Mouse (Mus musculus): ENCODE results near the gene S1pr4. TPM values are rescaled to one million over a fixed set of nuclear protein-coding genes. Genes with fewer than 3 reads are reported as not detected.
A peak's percentile ranks its signal among the peaks of the same experiment; 100 is the strongest.

S1pr4 gene
- polyA plus RNA-seq, 1 experiment from 2014 or later, result 1.1 TPM

- H3K9ac ChIP-seq, result no peak overlapping the region
- no peak overlapping the region for H3K4me2 ChIP-seq (replicated peaks)
- H3K36me3 ChIP-seq, result no peaks in the 10 kb centered on the region
- no peak for ATAC-seq
- H3K4me3 ChIP-seq (replicated peaks), result no peak overlapping the region
- H3K27me3 ChIP-seq (replicated peaks), result peaks cover 70% of the 10 kb centered on the region
- H3K9me3 ChIP-seq, result no peaks in the 10 kb centered on the region
- no peak overlapping the region for H3K27ac ChIP-seq
- peaks cover 7% of the 10 kb centered on the region; the same call in 1 of the 2 replicates for H3K4me1 ChIP-seq (replicated peaks)
- WGBS, result 85% methylated on average over 16 of the region's 16 CpGs
These were observed 32.2 kb downstream of the S1pr4 start for GRCm38 (mm10) chr10:81467670-81468235.

DNA sequence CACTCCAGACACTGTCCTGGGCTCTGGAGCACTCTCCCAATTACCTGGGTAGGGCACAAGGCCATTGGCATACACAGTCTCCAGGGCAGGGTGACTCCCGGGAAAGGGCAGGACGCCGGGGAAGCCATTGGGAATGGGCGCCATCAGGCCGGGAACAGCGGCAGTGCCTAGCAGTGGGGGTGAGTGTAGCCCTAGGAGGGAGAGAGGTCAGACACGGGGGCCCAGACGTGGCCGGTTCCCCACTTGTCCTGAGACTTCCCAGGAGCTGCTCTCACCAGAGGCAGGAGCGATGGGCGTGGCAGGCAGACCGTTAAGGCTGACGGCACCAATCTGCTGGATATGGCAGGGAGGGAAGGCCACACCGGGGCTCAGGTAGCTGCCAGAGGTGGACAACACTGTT lies 33.1 kb downstream of the S1pr4 start:
- Histone ChIP-seq H3K4me1 (replicated peaks) (peaks cover 7% of the 10 kb centered on the region; the same call in 1 of the 2 replicates), H3K4me2 (replicated peaks) (no peak overlapping the region), H3K27me3 (replicated peaks) (peaks cover 71% of the 10 kb centered on the region), H3K9me3 (no peaks in the 10 kb centered on the region), H3K36me3 (no peaks in the 10 kb centered on the region), H3K4me3 (replicated peaks) (no peak overlapping the region), H3K27ac (no peak overlapping the region), H3K9ac (no peak overlapping the region)
- 56% methylated on average over 14 of the region's 14 CpGs for WGBS
- no peak for ATAC-seq

DNA sequence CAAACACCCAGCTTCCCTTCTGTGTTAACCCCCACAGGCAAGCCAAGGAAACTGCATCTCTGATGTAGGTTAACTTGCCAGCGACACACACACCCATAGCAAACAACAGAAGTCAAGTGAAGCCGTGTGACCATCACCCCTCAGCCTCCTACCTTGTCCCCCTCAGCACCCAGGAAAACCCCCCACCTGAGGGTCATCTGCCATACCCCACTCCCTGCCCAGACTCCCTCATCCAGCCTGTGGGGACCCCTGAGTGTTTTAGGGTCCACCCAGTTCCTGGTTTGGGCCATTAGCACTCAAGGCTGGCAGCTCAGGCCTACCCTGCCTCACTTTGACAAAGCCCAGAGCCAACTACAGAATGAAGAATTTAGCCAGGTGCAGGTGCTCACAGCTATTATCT lies 33.9 kb downstream of the S1pr4 start:
- WGBS, result 71% methylated on average over 2 of the region's 2 CpGs
- Histone ChIP-seq H3K4me3 (replicated peaks) (no peak overlapping the region), H3K4me1 (replicated peaks) (peaks cover 7% of the 10 kb centered on the region; the same call in 1 of the 2 replicates), H3K9me3 (no peaks in the 10 kb centered on the region), H3K27ac (no peak overlapping the region), H3K9ac (no peak overlapping the region), H3K27me3 (replicated peaks) (peaks cover 72% of the 10 kb centered on the region), H3K36me3 (no peaks in the 10 kb centered on the region), H3K4me2 (replicated peaks) (no peak overlapping the region)
- ATAC-seq, result no peak

DNA sequence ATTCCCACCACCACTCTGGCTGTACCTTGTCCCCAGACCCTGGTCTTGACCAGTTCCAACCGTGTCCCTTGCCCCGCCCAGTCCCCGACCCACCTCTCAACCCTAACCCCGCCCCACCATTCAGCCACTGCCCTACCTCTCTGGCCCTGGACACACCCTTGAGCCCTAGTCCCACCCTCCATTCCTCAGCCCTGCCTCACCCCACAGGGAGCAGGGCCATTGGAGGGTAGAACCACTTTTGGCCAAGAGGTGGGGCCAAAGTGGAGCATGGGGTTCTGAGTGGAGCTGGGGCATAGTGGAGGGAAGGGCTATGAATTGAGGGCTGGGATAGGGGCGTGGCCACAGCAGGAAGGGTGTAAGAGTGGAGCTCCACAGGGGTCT lies 34.7 kb downstream of the S1pr4 start:
- H3K27ac ChIP-seq, result no peak overlapping the region
- H3K4me3 ChIP-seq (replicated peaks), result no peak overlapping the region
- H3K4me2 ChIP-seq (replicated peaks), result peak overlapping the region; percentile 59
- no peak overlapping the region for H3K9ac ChIP-seq
- no peaks in the 10 kb centered on the region for H3K9me3 ChIP-seq
- peak; percentile 72 for ATAC-seq
- 0% methylated on average over 5 of the region's 5 CpGs for WGBS
- peaks cover 74% of the 10 kb centered on the region for H3K27me3 ChIP-seq (replicated peaks)
- no peaks in the 10 kb centered on the region for H3K36me3 ChIP-seq
- peaks cover 7% of the 10 kb centered on the region; the same call in 1 of the 2 replicates for H3K4me1 ChIP-seq (replicated peaks)

GRCm38 (mm10) chr10:81464405-81465264 lies 35.3 kb downstream of the S1pr4 start:
- H3K9ac ChIP-seq, result no peak overlapping the region
- H3K36me3 ChIP-seq, result no peaks in the 10 kb centered on the region
- H3K4me2 ChIP-seq (replicated peaks), result peak overlapping the region; percentile 59
- H3K27me3 ChIP-seq (replicated peaks), result peaks cover 80% of the 10 kb centered on the region
- peak; percentile 89 for ATAC-seq
- H3K9me3 ChIP-seq, result no peaks in the 10 kb centered on the region
- peak overlapping the region; percentile 32 for H3K4me3 ChIP-seq (replicated peaks)
- WGBS, result 3% methylated on average over 33 of the region's 33 CpGs
- H3K27ac ChIP-seq, result no peak overlapping the region
- peaks cover 7% of the 10 kb centered on the region; the same call in 1 of the 2 replicates for H3K4me1 ChIP-seq (replicated peaks)

DNA sequence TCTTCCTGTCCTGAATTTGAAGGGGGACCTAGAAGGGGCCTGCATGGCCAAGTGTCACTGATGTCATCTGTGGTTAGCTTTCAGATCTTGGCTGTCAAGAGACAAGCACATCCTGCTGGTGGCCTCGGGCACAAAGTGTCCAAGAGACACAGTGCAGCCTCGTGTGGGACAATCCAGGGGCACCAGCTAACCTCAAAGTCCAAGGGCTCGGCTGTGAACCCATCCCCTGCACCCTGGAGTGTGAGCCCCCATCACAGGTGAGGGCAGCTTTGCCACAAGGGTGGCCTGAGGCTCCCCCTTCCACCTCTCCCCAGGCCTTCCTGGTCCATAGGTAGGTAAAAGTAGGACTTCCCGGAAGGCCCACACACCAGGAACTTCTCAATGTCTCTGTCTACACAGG lies 36.4 kb downstream of the S1pr4 start:
- Histone ChIP-seq H3K9me3 (no peaks in the 10 kb centered on the region), H3K4me2 (replicated peaks) (no peak overlapping the region), H3K27ac (no peak overlapping the region), H3K4me3 (replicated peaks) (no peak overlapping the region), H3K36me3 (no peaks in the 10 kb centered on the region), H3K9ac (no peak overlapping the region), H3K27me3 (replicated peaks) (peaks cover 83% of the 10 kb centered on the region), H3K4me1 (replicated peaks) (peaks cover 7% of the 10 kb centered on the region; the same call in 1 of the 2 replicates)
- 65% methylated on average over 4 of the region's 4 CpGs for WGBS
- ATAC-seq, result no peak

- H3K9ac ChIP-seq, result no peak overlapping the region
- H3K4me2 ChIP-seq (replicated peaks), result no peak overlapping the region
- peaks cover 7% of the 10 kb centered on the region; the same call in 1 of the 2 replicates for H3K4me1 ChIP-seq (replicated peaks)
- H3K27ac ChIP-seq, result no peak overlapping the region
- H3K27me3 ChIP-seq (replicated peaks), result peaks cover 86% of the 10 kb centered on the region
- H3K36me3 ChIP-seq, result no peaks in the 10 kb centered on the region
- 80% methylated on average over 7 of the region's 7 CpGs for WGBS
- ATAC-seq, result no peak
- no peak overlapping the region for H3K4me3 ChIP-seq (replicated peaks)
- no peaks in the 10 kb centered on the region for H3K9me3 ChIP-seq
These were observed 37.0 kb downstream of the S1pr4 start for GRCm38 (mm10) chr10:81462917-81463316.

GRCm38 (mm10) chr10:81462415-81462804 lies 37.5 kb downstream of the S1pr4 start:
- H3K4me2 ChIP-seq (replicated peaks), result peak overlapping the region; percentile 52
- peaks cover 86% of the 10 kb centered on the region for H3K27me3 ChIP-seq (replicated peaks)
- H3K27ac ChIP-seq, result no peak overlapping the region
- H3K9ac ChIP-seq, result no peak overlapping the region
- no peaks in the 10 kb centered on the region for H3K9me3 ChIP-seq
- WGBS, result 30% methylated on average over 7 of the region's 7 CpGs
- peaks cover 7% of the 10 kb centered on the region; the same call in 1 of the 2 replicates for H3K4me1 ChIP-seq (replicated peaks)
- ATAC-seq, result no peak
- no peaks in the 10 kb centered on the region for H3K36me3 ChIP-seq
- H3K4me3 ChIP-seq (replicated peaks), result no peak overlapping the region

DNA sequence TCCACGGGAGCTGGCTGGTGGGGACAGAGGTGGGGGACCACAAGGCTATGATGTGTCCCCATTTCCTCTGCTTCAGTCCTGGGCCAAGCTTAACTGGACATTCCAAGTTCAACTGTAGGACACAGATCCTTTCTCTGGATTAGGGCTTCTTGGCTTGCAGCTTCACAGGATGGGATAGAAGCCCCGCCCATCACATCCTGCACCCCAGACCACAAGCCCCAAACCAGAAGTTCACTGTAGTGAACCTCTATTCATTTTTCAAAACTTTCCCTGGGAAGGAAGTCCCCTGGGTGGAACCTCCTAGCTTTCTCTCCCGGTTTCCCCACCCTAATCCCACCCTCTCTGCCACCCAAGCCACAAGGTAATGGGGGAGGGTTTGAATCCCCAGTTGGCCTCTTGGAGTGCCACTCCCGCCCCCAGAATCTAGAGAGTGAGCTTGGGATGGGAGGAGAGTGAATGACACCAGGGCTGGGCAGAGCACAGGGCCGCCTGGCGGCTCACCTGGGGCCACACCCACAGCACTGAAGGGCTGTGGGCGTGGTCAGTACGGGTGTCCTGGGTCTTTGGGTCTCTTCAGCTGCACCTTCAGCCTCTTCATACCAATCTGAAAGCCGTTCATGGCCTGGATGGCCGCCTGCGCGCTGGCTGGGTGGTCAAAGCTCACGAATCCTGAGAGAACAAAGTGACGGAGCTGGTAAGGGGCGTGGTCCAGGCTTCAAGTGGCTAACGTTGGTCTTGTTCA lies 38.1 kb downstream of the S1pr4 start:
- peak overlapping the region; percentile 52 for H3K4me2 ChIP-seq (replicated peaks)
- H3K27me3 ChIP-seq (replicated peaks), result peaks cover 85% of the 10 kb centered on the region
- no peak overlapping the region for H3K9ac ChIP-seq
- no peak overlapping the region for H3K4me3 ChIP-seq (replicated peaks)
- H3K9me3 ChIP-seq, result no peaks in the 10 kb centered on the region
- peaks cover 7% of the 10 kb centered on the region; the same call in 1 of the 2 replicates for H3K4me1 ChIP-seq (replicated peaks)
- no peak overlapping the region for H3K27ac ChIP-seq
- no peaks in the 10 kb centered on the region for H3K36me3 ChIP-seq
- ATAC-seq, result no peak
- 6% methylated on average over 16 of the region's 16 CpGs for WGBS

GRCm38 (mm10) chr10:81460951-81461350 lies 39.0 kb downstream of the S1pr4 start:
- H3K36me3 ChIP-seq, result no peaks in the 10 kb centered on the region
- H3K4me2 ChIP-seq (replicated peaks), result no peak overlapping the region
- no peak overlapping the region for H3K27ac ChIP-seq
- H3K4me1 ChIP-seq (replicated peaks), result peaks cover 7% of the 10 kb centered on the region; the same call in 1 of the 2 replicates
- H3K9me3 ChIP-seq, result no peaks in the 10 kb centered on the region
- H3K4me3 ChIP-seq (replicated peaks), result no peak overlapping the region
- ATAC-seq, result no peak
- no peak overlapping the region for H3K9ac ChIP-seq
- H3K27me3 ChIP-seq (replicated peaks), result peaks cover 87% of the 10 kb centered on the region
- whole genome bisulfite sequencing, result 39% methylated on average over 11 of the region's 11 CpGs

GRCm38 (mm10) chr10:81460471-81460870 lies 39.5 kb downstream of the S1pr4 start:
- Histone ChIP-seq H3K27me3 (replicated peaks) (peaks cover 87% of the 10 kb centered on the region), H3K4me3 (replicated peaks) (no peak overlapping the region), H3K9ac (no peak overlapping the region), H3K4me1 (replicated peaks) (peaks cover 5% of the 10 kb centered on the region; the same call in 1 of the 2 replicates), H3K27ac (no peak overlapping the region), H3K4me2 (replicated peaks) (no peak overlapping the region), H3K36me3 (no peaks in the 10 kb centered on the region), H3K9me3 (no peaks in the 10 kb centered on the region)
- no peak for ATAC-seq
- 27% methylated on average over 20 of the region's 20 CpGs for WGBS

DNA sequence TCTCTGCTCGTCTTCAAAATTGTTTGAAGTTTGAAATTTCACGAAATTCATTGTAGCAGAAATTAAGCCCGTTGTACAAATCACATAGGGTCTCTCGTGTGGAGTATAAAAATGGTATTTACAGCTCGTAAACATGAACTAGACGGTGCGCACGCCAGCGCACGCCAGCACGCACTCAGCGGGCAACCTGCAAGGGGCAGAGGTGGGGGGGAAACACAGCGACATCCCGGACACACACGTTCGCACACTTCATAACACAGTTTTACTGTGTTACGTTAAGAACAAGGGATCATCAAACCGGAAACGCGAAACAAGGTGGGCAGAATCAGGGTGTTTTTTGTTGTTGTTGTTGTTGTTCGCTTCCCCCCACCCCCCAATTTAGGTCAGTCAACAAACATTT lies 40.5 kb downstream of the S1pr4 start:
- no peak for ATAC-seq
- H3K4me2 ChIP-seq (replicated peaks), result no peak overlapping the region
- H3K36me3 ChIP-seq, result no peaks in the 10 kb centered on the region
- no peak overlapping the region for H3K4me3 ChIP-seq (replicated peaks)
- WGBS, result 66% methylated on average over 21 of the region's 21 CpGs
- H3K9ac ChIP-seq, result no peak overlapping the region
- H3K9me3 ChIP-seq, result no peaks in the 10 kb centered on the region
- peaks cover 3% of the 10 kb centered on the region; the same call in 1 of the 2 replicates for H3K4me1 ChIP-seq (replicated peaks)
- peaks cover 88% of the 10 kb centered on the region for H3K27me3 ChIP-seq (replicated peaks)
- no peak overlapping the region for H3K27ac ChIP-seq
